Mouse (Mus musculus) Patski (cell line): ENCODE data around the gene Ndfip2. TPM values are rescaled to one million over a fixed set of nuclear protein-coding genes. Genes with fewer than 3 reads are reported as not detected.

Experiments
- ATAC-seq: fragments of 100-300 bp; one replicate; pipeline ENCODE4 v1.8.0; 2021
- CTCF ChIA-PET: fragments of 350-600 bp; sonication (Branson Sonifier 250); formaldehyde crosslinking; loops from one replicate; lab custom pipeline; 2022; ENCODE audit warnings: inconsistent platforms; lab: Charles Lee
- POLR2A ChIA-PET: fragments of 350-600 bp; sonication (Branson Sonifier 250); formaldehyde crosslinking; loops from one replicate; lab custom pipeline; 2022; ENCODE audit warnings: antibody characterized with exemption, inconsistent platforms; lab: Charles Lee
- DNase-seq: peaks from one replicate; pipeline ENCODE4 v3.0.0-alpha.2; 2011; ENCODE audit warnings: low read depth, low spot score
- H3K27me3 ChIP-seq: fragments of 371-371 bp; one replicate; pipeline ENCODE4 v1.5.1; 2021
- CTCF ChIP-seq: fragments of 100-300 bp; IDR thresholded peaks from one replicate; pipeline ENCODE4 v1.5.1; 2021
- in situ Hi-C: fragments of 300-500 bp; cut with MboI; formaldehyde crosslinking; loops from 3 replicates; pipeline ENCODE4 v1.11.1; 2018; ENCODE audit warnings: low pct_unique_long_range_greater_than_20kb, mixed read lengths
- polyA plus RNA-seq: library from polyadenylated mRNA; unstranded; gene quantifications from one replicate; pipeline ENCODE4 v1.2.3, GENCODE M21; 2021

Gene Ndfip2
- polyA plus RNA-seq, 1 experiment from 2014 or later: 88.4 TPM

DNA sequence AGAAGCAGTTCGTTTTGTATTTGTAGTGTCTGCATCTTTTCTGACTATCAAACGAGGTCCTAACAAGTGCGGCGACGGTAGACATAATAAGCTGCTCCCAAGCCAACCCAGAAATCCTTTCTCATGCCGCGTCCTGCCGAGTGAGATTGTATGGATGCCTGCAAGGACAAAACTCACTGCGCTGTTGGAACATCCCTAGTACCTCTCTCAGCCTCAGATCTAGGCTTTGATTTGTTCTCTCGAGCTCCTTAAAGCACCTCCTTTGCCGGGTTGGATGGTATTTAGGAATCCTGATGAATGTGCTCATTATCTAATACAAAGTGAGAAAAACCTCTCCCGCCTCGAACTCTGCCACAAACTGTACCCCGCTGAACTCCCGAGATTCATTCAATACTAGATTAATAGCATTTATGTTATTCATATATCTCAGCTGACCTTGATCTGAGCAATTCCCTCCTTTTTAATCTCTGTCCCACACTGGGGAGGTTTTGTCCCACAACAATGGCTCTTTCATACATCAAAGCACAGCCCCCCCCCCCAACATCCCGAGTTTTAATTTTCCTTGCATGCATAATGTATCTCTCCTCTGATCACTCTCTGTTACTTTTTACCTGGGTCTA lies 75.2 kb downstream of the Ndfip2 start:
- ATAC-seq (no peak), DNase-seq (no peak)
- ChIA-PET POLR2A (no interaction called here), CTCF (no interaction called here)
- no peak for TF ChIP-seq CTCF
- peaks cover 15% of the 10 kb centered on the region for H3K27me3 ChIP-seq
- in situ Hi-C loops: no loop called here

DNA sequence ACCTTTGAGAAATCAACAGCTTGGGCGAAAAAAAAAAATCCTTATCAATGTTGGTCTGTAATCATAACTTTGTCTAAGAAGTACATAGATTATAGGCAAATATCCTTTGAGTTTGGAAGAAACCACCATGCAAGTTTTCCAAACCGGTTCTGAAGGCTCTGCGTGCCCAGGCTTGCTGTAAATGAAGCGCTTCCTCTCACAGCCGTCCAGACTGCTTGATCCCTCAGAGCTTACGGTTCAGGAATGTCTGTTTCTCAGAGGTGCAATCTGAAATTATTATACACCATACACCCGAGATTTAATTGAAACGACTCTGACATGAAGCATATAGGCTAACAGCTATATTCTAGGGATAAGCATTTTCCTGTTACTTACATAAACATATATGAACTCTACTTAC lies 83.4 kb downstream of the Ndfip2 start:
- no peak for TF ChIP-seq CTCF
- no peak for DNase-seq
- ChIA-PET POLR2A (no interaction called here), CTCF (no interaction called here)
- no peaks in the 10 kb centered on the region for H3K27me3 ChIP-seq
- in situ Hi-C loops: no loop called here
- no peak for ATAC-seq

DNA sequence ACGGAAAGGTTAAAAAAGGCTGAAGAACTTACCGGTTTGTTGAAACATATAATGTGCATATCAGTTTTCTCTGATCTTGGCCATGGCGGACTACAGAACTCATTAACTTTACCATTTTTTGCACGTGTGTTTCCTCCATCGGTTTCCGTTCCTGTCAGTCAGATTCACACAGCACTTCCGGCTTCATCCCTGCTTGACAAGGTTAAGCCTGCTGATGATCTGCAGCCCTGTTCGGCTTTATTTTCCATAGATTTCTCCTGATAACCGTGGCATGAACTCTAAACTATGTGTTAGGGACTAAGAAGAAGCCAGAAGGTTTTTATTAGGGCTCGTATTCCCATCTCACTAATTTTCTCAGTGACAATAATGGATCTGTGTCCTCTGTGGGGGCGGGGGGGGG lies 95.7 kb downstream of the Ndfip2 start:
- peaks cover 11% of the 10 kb centered on the region for H3K27me3 ChIP-seq
- POLR2A ChIA-PET: no interaction called here
- in situ Hi-C loops: no loop called here
- no peak for ATAC-seq
- CTCF ChIA-PET: no interaction called here
- TF ChIP-seq CTCF: no peak
- no peak for DNase-seq

Other genes starting within 250 kb of the Ndfip2 start
- gene Rbm26, start 81.2 kb upstream of the Ndfip2 start, polyA plus RNA-seq: 42.2 TPM